Mouse (Mus musculus) heart, embryonic 13.5 days (tissue): Measurements from ENCODE around the gene Slc38a4. TPM values are rescaled to one million over a fixed set of nuclear protein-coding genes. Genes with fewer than 3 reads are reported as not detected.

Experiments
- ATAC-seq: fragments of 200-750 bp; cut with Nextera tagmentation; 2 replicates; pipeline ENCODE4 v1.8.0; 2017; ENCODE audit warnings: moderate TSS enrichment; ENCODE audit not compliant: insufficient number of reproducible peaks, low FRiP score, low TSS enrichment; ENCODE audit errors: extremely low read depth
- H3K27ac ChIP-seq: fragments of 300-500 bp; sonication (generic); replicated peaks from 2 replicates; pipeline ENCODE4 v1.5.1; 2015; ENCODE audit warnings: moderate library complexity, mild to moderate bottlenecking, inconsistent platforms
- H3K27me3 ChIP-seq: fragments of 300-500 bp; sonication (generic); replicated peaks from 2 replicates; pipeline ENCODE4 v1.6.1; 2015; ENCODE audit warnings: mild to moderate bottlenecking, inconsistent platforms
- H3K36me3 ChIP-seq: fragments of 300-500 bp; sonication (generic); 2 replicates; pipeline ENCODE4 v1.6.1; 2015; ENCODE audit warnings: mild to moderate bottlenecking, inconsistent platforms
- H3K4me1 ChIP-seq: fragments of 300-500 bp; sonication (generic); 2 replicates; pipeline ENCODE4 v1.6.1; 2015; ENCODE audit warnings: inconsistent platforms
- H3K4me2 ChIP-seq: fragments of 300-500 bp; sonication (generic); 2 replicates; pipeline ENCODE4 v1.6.1; 2015; ENCODE audit warnings: inconsistent platforms, mild to moderate bottlenecking, moderate library complexity
- H3K4me3 ChIP-seq: fragments of 300-500 bp; sonication (generic); 2 replicates; pipeline ENCODE4 v1.5.1; 2015; ENCODE audit warnings: moderate library complexity, mild to moderate bottlenecking, inconsistent platforms
- H3K9ac ChIP-seq: fragments of 300-500 bp; sonication (generic); 2 replicates; pipeline ENCODE4 v1.6.1; 2015; ENCODE audit warnings: inconsistent platforms, mild to moderate bottlenecking, moderate library complexity
- H3K9me3 ChIP-seq: fragments of 300-500 bp; sonication (generic); 2 replicates; pipeline ENCODE4 v1.6.1; 2016; ENCODE audit warnings: inconsistent platforms
- WGBS: fragments of 180-500 bp; shearing (Covaris S2); methylation state at CpG from one replicate; pipeline ENCODE4 v1.1.7; 2015; ENCODE audit warnings: mixed read lengths; 5-methylcytosine and 5-hydroxymethylcytosine counted together
- polyA plus RNA-seq: library from polyadenylated mRNA; unstranded; fragments of >200 nt; fragmentation: Nextera tagmentation; extraction: Ambion mirVana; gene quantifications from 2 replicates; pipeline ENCODE4 v1.2.1, GENCODE M21; 2015

The Slc38a4 gene
- polyA plus RNA-seq, 1 experiment from 2014 or later, result 110 TPM

GRCm38 (mm10) chr15:97030984-97031492 is 24.7 kb downstream of the Slc38a4 start:
- 82% methylated on average over 10 of the region's 10 CpGs for WGBS

GRCm38 (mm10) chr15:97030136-97030535 is 25.6 kb downstream of the Slc38a4 start:
- WGBS, result 85% methylated on average over 4 of the region's 4 CpGs
- Histone ChIP-seq H3K4me3 (no peak overlapping the region), H3K9me3 (no peaks in the 10 kb centered on the region), H3K4me2 (no peak overlapping the region), H3K4me1 (peaks cover 45% of the 10 kb centered on the region), H3K9ac (no peak overlapping the region), H3K27me3 (no peaks in the 10 kb centered on the region), H3K36me3 (no peaks in the 10 kb centered on the region), H3K27ac (no peak overlapping the region)
- ATAC-seq, result no peak

More at GRCm38 (mm10) chr15:97030984-97031492, 24.7 kb downstream of the Slc38a4 start:
- Histone ChIP-seq H3K9ac (no peak overlapping the region), H3K27me3 (no peaks in the 10 kb centered on the region), H3K27ac (no peak overlapping the region), H3K4me2 (no peak overlapping the region), H3K4me1 (peaks cover 45% of the 10 kb centered on the region), H3K4me3 (no peak overlapping the region), H3K36me3 (no peaks in the 10 kb centered on the region), H3K9me3 (no peaks in the 10 kb centered on the region)
- no peak for ATAC-seq

GRCm38 (mm10) chr15:97029064-97029791 is 26.5 kb downstream of the Slc38a4 start:
- Histone ChIP-seq H3K9me3 (no peaks in the 10 kb centered on the region), H3K36me3 (no peaks in the 10 kb centered on the region), H3K27ac (no peak overlapping the region), H3K4me2 (no peak overlapping the region), H3K9ac (no peak overlapping the region), H3K4me1 (peaks cover 43% of the 10 kb centered on the region), H3K27me3 (no peaks in the 10 kb centered on the region), H3K4me3 (no peak overlapping the region)
- WGBS, result 69% methylated on average over 9 of the region's 9 CpGs
- no peak for ATAC-seq

- WGBS, result 67% methylated on average over 11 of the region's 11 CpGs
- no peak overlapping the region for H3K9ac ChIP-seq
- ATAC-seq, result no peak
- no peaks in the 10 kb centered on the region for H3K36me3 ChIP-seq
- H3K27ac ChIP-seq, result no peak overlapping the region
- H3K9me3 ChIP-seq, result no peaks in the 10 kb centered on the region
- peaks cover 39% of the 10 kb centered on the region for H3K4me1 ChIP-seq
- no peaks in the 10 kb centered on the region for H3K27me3 ChIP-seq
- H3K4me2 ChIP-seq, result no peak overlapping the region
- H3K4me3 ChIP-seq, result no peak overlapping the region
Measured at GRCm38 (mm10) chr15:97028651-97029050, 27.1 kb downstream of the Slc38a4 start.

GRCm38 (mm10) chr15:97028046-97028634 is 27.6 kb downstream of the Slc38a4 start:
- WGBS, result 48% methylated on average over 4 of the region's 4 CpGs
- no peak for ATAC-seq
- Histone ChIP-seq H3K27ac (no peak overlapping the region), H3K4me2 (no peak overlapping the region), H3K4me3 (no peak overlapping the region), H3K9ac (no peak overlapping the region), H3K9me3 (no peaks in the 10 kb centered on the region), H3K27me3 (no peaks in the 10 kb centered on the region), H3K4me1 (peaks cover 34% of the 10 kb centered on the region), H3K36me3 (no peaks in the 10 kb centered on the region)

GRCm38 (mm10) chr15:97026670-97027069 is 29.1 kb downstream of the Slc38a4 start:
- ATAC-seq, result no peak
- no peak overlapping the region for H3K4me2 ChIP-seq
- no peaks in the 10 kb centered on the region for H3K36me3 ChIP-seq
- H3K27me3 ChIP-seq, result no peaks in the 10 kb centered on the region
- 69% methylated on average over 6 of the region's 6 CpGs for WGBS
- no peak overlapping the region for H3K27ac ChIP-seq
- peaks cover 1% of the 10 kb centered on the region; the same call in 1 of the 2 replicates for H3K9me3 ChIP-seq
- no peak overlapping the region for H3K4me3 ChIP-seq
- no peak overlapping the region for H3K9ac ChIP-seq
- H3K4me1 ChIP-seq, result peaks cover 30% of the 10 kb centered on the region

- WGBS, result 48% methylated on average over 4 of the region's 6 CpGs
- Histone ChIP-seq H3K4me2 (no peak overlapping the region), H3K4me1 (peaks cover 13% of the 10 kb centered on the region), H3K9ac (no peak overlapping the region), H3K36me3 (peaks cover 9% of the 10 kb centered on the region; the same call in 1 of the 2 replicates), H3K27ac (no peak overlapping the region), H3K9me3 (peaks cover 7% of the 10 kb centered on the region; the same call in 1 of the 2 replicates), H3K27me3 (no peaks in the 10 kb centered on the region), H3K4me3 (no peak overlapping the region)
- no peak for ATAC-seq
Measured at GRCm38 (mm10) chr15:97022764-97023163, 33.0 kb downstream of the Slc38a4 start.

- H3K4me2 ChIP-seq, result no peak overlapping the region
- H3K36me3 ChIP-seq, result peaks cover 11% of the 10 kb centered on the region; the same call in 1 of the 2 replicates
- no peak overlapping the region for H3K4me3 ChIP-seq
- peaks cover 7% of the 10 kb centered on the region; the same call in 1 of the 2 replicates for H3K9me3 ChIP-seq
- no peak overlapping the region for H3K27ac ChIP-seq
- 79% methylated on average over 2 of the region's 2 CpGs for WGBS
- ATAC-seq, result no peak
- H3K27me3 ChIP-seq, result no peaks in the 10 kb centered on the region
- no peak overlapping the region for H3K9ac ChIP-seq
- H3K4me1 ChIP-seq, result peaks cover 8% of the 10 kb centered on the region
Measured at GRCm38 (mm10) chr15:97022213-97022612, 33.5 kb downstream of the Slc38a4 start.

GRCm38 (mm10) chr15:97020221-97020620 is 35.5 kb downstream of the Slc38a4 start:
- ATAC-seq, result no peak
- peaks cover 30% of the 10 kb centered on the region for H3K36me3 ChIP-seq
- WGBS, result 86% methylated on average over 6 of the region's 6 CpGs

GRCm38 (mm10) chr15:97019323-97019722 is 36.4 kb downstream of the Slc38a4 start:
- Histone ChIP-seq H3K4me1 (peaks cover 15% of the 10 kb centered on the region), H3K4me2 (no peak overlapping the region), H3K4me3 (no peak overlapping the region), H3K9ac (no peak overlapping the region), H3K27me3 (no peaks in the 10 kb centered on the region), H3K27ac (0 out of 2 replicates have a peak overlapping the region, but pooled peaks have one; percentile 36), H3K36me3 (peaks cover 37% of the 10 kb centered on the region), H3K9me3 (peaks cover 7% of the 10 kb centered on the region; the same call in 1 of the 2 replicates)
- ATAC-seq, result no peak
- 81% methylated on average over 11 of the region's 11 CpGs for WGBS

More at GRCm38 (mm10) chr15:97020221-97020620, 35.5 kb downstream of the Slc38a4 start:
- peaks cover 12% of the 10 kb centered on the region for H3K4me1 ChIP-seq
- H3K9me3 ChIP-seq, result peaks cover 7% of the 10 kb centered on the region; the same call in 1 of the 2 replicates
- H3K27ac ChIP-seq, result 0 out of 2 replicates have a peak overlapping the region, but pooled peaks have one; percentile 5
- H3K9ac ChIP-seq, result no peak overlapping the region
- H3K27me3 ChIP-seq, result no peaks in the 10 kb centered on the region
- no peak overlapping the region for H3K4me3 ChIP-seq
- no peak overlapping the region for H3K4me2 ChIP-seq

GRCm38 (mm10) chr15:97017195-97017594 is 38.6 kb downstream of the Slc38a4 start:
- 85% methylated on average over 9 of the region's 9 CpGs for WGBS
- no peak overlapping the region for H3K9ac ChIP-seq
- H3K4me1 ChIP-seq, result peaks cover 12% of the 10 kb centered on the region
- H3K9me3 ChIP-seq, result peaks cover 7% of the 10 kb centered on the region; the same call in 1 of the 2 replicates
- no peaks in the 10 kb centered on the region for H3K27me3 ChIP-seq
- no peak overlapping the region for H3K27ac ChIP-seq
- H3K36me3 ChIP-seq, result peaks cover 58% of the 10 kb centered on the region
- H3K4me2 ChIP-seq, result no peak overlapping the region
- no peak overlapping the region for H3K4me3 ChIP-seq
- ATAC-seq, result no peak
